Mouse (Mus musculus) spleen, adult 2 months (tissue): ENCODE results near the gene Rpp40. TPM values are rescaled to one million over a fixed set of nuclear protein-coding genes. Genes with fewer than 3 reads are reported as not detected.

ENCODE experiments used
- DNase-seq, 2 experiments: peaks; one replicate each; pipeline versions ENCODE4 v3.0.0 to v3.0.0-alpha.2; 2012 to 2021; ENCODE audit warnings: low spot score in 2 of 2, low read depth in 1 of 2
- H3K27ac ChIP-seq: fragments of 200-500 bp; 2 replicates; pipeline ENCODE4 v1.5.1; 2012; ENCODE audit warnings: low read length, inconsistent platforms; ENCODE audit not compliant: insufficient read depth
- H3K27me3 ChIP-seq: fragments of 200-500 bp; 2 replicates; pipeline ENCODE4 v1.6.1; 2012; ENCODE audit warnings: mild to moderate bottlenecking, moderate library complexity, low read length, inconsistent platforms; ENCODE audit not compliant: control insufficient read depth, insufficient read depth
- H3K36me3 ChIP-seq: fragments of 200-500 bp; 2 replicates; pipeline ENCODE4 v1.6.1; 2012; ENCODE audit warnings: mild to moderate bottlenecking, low read length, inconsistent platforms; ENCODE audit not compliant: control insufficient read depth, insufficient read depth
- H3K4me1 ChIP-seq: fragments of 200-500 bp; 2 replicates; pipeline ENCODE4 v1.6.1; 2011; ENCODE audit warnings: inconsistent platforms; ENCODE audit not compliant: control insufficient read depth, insufficient read depth, insufficient read length
- H3K4me3 ChIP-seq: fragments of 200-500 bp; 2 replicates; pipeline ENCODE4 v1.5.1; 2011; ENCODE audit warnings: mild to moderate bottlenecking, inconsistent platforms; ENCODE audit not compliant: insufficient read depth, insufficient read length; ENCODE audit errors: extremely low read depth
- CTCF ChIP-seq: fragments of 200-500 bp; IDR thresholded peaks from 2 replicates; pipeline ENCODE4 v1.5.1; 2011; ENCODE audit warnings: mild to moderate bottlenecking, inconsistent platforms; ENCODE audit not compliant: insufficient read depth, insufficient read length, insufficient replicate concordance; ENCODE audit errors: extremely low read depth
- POLR2A ChIP-seq: fragments of 200-500 bp; IDR thresholded peaks from 2 replicates; pipeline ENCODE4 v1.6.1; 2011; ENCODE audit warnings: low read depth, low read length, inconsistent platforms
- WGBS: fragments of 180-500 bp; shearing (Covaris S2); methylation state at CpG from one replicate; pipeline ENCODE4 v1.1.7; 2018; 5-methylcytosine and 5-hydroxymethylcytosine counted together
- polyA plus RNA-seq: library from polyadenylated mRNA; depleted of rRNA; stranded (reverse); fragments of >200 nt; gene quantifications from 2 replicates; pipeline ENCODE4 v1.2.3, GENCODE M21; 2012

Rpp40 gene
- polyA plus RNA-seq, 1 experiment: 2.1 TPM

DNA sequence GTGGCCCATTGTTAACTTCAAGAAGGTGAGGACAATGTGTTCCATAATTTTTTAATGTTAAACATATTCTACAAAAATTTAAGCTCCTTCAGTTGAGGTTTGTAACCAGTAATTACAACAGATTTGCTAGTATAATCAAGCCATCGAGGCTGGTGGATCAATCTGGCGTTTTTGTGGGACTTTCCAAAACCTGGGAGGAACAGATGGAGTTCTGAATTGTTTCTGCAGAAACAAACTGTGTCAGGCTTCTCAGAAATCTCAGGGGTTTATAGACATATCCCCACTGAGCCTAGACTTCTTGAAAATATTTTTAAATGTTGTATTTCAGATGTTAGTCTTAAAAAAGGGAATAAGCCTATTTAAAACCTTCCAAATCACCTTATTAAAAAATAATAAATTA, 31.8 kb upstream of the Rpp40 start:
- Histone ChIP-seq H3K27ac (no peak overlapping the region), H3K4me1 (no peaks in the 10 kb centered on the region), H3K4me3 (no peak overlapping the region), H3K27me3 (no peaks in the 10 kb centered on the region), H3K36me3 (no peaks in the 10 kb centered on the region)
- DNase-seq: no peak
- WGBS: 78% methylated on average over 2 of the region's 2 CpGs
- TF ChIP-seq POLR2A (no peak), CTCF (no peak)

DNA sequence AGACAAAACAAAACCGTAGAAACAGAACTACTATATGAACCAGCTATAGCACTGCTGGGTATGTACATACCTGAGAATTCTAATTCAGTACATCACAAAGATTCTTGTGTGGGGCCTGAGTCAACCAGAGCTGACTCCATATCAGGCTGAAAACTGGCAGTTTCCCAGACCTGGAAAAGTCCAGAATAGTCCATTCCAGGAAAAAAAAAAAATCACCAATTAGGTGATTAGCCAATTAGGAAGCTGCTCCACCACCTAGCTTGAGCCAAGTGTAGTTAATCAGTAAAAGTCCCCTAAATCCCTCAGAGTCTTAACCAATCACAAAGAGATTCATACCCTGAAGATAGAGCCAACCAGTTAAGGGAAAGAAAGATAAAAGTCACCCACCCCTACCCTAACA, 5.3 kb upstream of the Rpp40 start:
- Histone ChIP-seq H3K27me3 (no peaks in the 10 kb centered on the region), H3K36me3 (no peaks in the 10 kb centered on the region), H3K4me1 (no peaks in the 10 kb centered on the region), H3K27ac (no peak overlapping the region), H3K4me3 (no peak overlapping the region)
- DNase-seq: no peak
- WGBS: 82% methylated on average over 1 of the region's 1 CpGs
- no peak for TF ChIP-seq POLR2A
- no peak for TF ChIP-seq CTCF

DNA sequence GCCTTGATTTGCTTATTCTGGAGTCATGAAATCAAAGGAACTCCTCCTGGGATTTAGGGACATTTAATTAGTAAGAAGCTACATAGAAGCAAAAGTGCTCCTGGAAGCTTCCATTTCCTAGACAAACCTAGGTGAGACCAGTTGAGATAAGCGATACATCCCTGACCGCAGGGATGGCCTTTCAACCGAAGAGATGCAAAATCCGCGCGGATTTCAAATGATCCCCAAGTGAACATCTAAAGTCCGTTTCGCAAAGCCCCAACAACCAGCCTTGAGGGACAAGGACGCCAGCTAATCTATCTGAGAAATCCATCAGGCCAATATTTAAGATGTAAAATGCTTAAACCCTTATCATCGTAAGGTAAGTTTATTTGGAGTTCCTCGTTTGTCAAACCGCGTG, 781 bp downstream of the Rpp40 start:
- WGBS: 1% methylated on average over 13 of the region's 13 CpGs
- no peak; the same call in 1 of the 2 replicates for TF ChIP-seq POLR2A
- no peak for TF ChIP-seq CTCF
- Histone ChIP-seq H3K36me3 (no peaks in the 10 kb centered on the region; the same call in 1 of the 2 replicates), H3K4me3 (peak overlapping the region; percentile 83), H3K4me1 (no peaks in the 10 kb centered on the region), H3K27me3 (no peaks in the 10 kb centered on the region), H3K27ac (no peak overlapping the region)
- no peak for DNase-seq

DNA sequence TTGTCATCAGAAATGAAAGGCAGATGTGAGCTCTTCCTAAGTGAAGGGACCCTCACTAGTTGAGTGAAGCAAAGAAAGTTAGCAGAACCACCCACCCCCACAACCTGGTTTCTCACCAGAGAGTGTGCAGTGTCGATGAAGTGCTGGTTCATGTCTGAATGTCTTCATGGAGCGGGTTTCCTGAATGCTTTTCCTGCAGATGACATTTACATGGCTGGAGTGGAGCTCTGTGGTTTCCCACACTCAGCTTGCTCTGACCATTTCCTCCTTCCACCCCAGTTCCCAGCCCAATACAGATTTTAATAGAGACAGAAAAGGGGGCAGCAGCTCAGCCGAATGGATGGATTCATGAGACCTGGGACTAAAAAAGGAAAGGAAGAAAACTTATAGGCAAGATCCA, 13.3 kb downstream of the Rpp40 start:
- DNase-seq: no peak
- Histone ChIP-seq H3K27me3 (no peaks in the 10 kb centered on the region), H3K27ac (no peak overlapping the region), H3K4me3 (no peak overlapping the region), H3K36me3 (peaks cover 5% of the 10 kb centered on the region; the same call in 1 of the 2 replicates), H3K4me1 (no peaks in the 10 kb centered on the region)
- 35% methylated on average over 3 of the region's 3 CpGs for WGBS
- TF ChIP-seq POLR2A (no peak), CTCF (no peak)

DNA sequence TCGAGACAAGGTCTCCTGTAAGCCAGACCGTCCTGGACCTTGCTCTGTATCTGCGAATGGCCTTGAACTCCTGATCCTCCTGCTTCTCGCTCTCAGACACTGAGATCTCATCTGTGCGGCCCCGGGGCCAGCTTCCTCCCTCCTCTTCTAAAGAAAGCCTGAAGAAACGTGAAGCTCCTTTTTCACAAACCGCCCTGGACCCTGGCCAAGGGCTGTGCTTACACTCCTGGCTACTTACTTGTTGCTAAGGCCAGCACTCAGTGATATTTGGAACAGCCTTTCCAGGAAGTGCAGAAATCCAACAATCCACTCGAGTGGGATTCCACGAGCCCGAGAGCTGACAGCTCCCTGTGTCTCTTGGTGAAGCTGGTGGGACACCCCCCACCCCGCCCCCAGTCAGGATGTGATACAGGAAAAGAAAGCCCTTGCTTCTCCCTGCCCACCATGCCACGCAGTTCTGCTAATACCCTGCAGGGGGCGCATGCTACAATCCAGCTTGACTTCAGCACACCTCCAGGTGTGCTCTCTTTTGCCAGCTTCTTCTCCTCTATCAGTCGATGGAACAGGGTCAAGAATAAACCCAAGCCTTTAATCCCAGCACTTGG, 19.9 kb downstream of the Rpp40 start:
- Histone ChIP-seq H3K4me1 (no peaks in the 10 kb centered on the region), H3K27ac (no peak overlapping the region), H3K4me3 (no peak overlapping the region), H3K27me3 (no peaks in the 10 kb centered on the region), H3K36me3 (no peaks in the 10 kb centered on the region)
- 30% methylated on average over 15 of the region's 15 CpGs for WGBS
- TF ChIP-seq CTCF (peak; percentile 77; the same call in 1 of the 2 replicates), POLR2A (no peak)
- DNase-seq: peak in 1 of 2 experiments; percentile 47

DNA sequence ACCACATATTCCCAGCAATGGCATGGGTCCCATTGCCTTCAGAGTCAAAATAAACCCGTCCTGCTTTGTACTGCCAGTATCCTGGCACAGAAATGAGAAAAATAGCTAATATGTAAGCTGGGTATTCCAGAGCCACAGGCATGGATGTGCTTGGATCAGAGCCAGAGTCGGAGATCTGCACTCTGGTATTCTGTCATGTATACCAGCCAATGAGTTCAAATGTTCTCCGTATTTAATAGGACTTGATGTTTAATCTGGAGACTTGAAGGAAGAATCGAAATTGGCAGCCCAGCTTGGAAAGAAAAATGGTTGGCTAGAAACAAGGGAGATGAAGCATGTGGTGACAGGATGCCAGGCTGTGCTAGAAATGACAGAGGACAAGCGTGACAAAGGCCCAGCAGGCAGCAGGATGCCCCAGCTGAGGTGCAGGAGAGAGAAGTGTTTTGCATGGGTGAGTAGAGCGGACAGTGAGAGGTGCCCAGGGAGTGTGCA, 25.6 kb downstream of the Rpp40 start:
- Histone ChIP-seq H3K36me3 (no peaks in the 10 kb centered on the region), H3K4me1 (no peaks in the 10 kb centered on the region; the same call in 1 of the 2 replicates), H3K27me3 (no peaks in the 10 kb centered on the region), H3K27ac (no peak overlapping the region), H3K4me3 (no peak overlapping the region)
- 78% methylated on average over 6 of the region's 6 CpGs for WGBS
- no peak for DNase-seq
- TF ChIP-seq POLR2A (no peak), CTCF (no peak)

DNA sequence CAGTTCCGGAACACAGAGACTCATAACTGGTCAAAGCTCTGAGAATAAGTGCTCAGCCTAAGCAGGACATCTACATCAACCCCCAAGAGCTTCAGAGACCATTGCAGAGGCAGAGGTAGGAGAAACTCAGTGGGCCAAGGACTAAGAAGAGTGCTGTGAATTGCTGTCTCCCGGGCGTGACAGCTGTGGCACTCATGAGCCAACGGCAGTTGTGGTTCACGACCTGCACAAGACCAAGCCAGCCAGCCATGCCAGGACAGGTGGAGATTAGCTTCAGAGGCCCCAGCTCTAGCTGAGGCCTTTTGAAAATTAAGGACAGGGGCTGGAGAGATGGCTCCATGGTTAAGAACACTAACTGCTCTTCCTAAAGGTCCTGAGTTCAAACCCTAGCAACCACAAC, 26.6 kb downstream of the Rpp40 start:
- WGBS: 61% methylated on average over 5 of the region's 5 CpGs
- TF ChIP-seq CTCF (no peak), POLR2A (no peak)

More for the DNA sequence above, 26.6 kb downstream of the Rpp40 start:
- Histone ChIP-seq H3K4me3 (no peak overlapping the region), H3K36me3 (peaks cover under 1% of the 10 kb centered on the region; the same call in 1 of the 2 replicates), H3K4me1 (no peaks in the 10 kb centered on the region; the same call in 1 of the 2 replicates), H3K27ac (no peak overlapping the region), H3K27me3 (no peaks in the 10 kb centered on the region)
- DNase-seq: no peak
